Mouse (Mus musculus) testis, adult 2 months (tissue): ENCODE data around the gene Tmem45a.

ENCODE experiments used
- CTCF ChIP-seq: fragments of 200-500 bp; IDR thresholded peaks from 2 replicates; pipeline ENCODE4 v1.5.1; 2012; ENCODE audit warnings: low read depth, mild to moderate bottlenecking, inconsistent platforms, low read length, moderate library complexity; ENCODE audit not compliant: control insufficient read depth, insufficient read depth, insufficient replicate concordance
- POLR2A ChIP-seq: fragments of 200-500 bp; IDR thresholded peaks from 2 replicates; pipeline ENCODE4 v1.6.1; 2012; ENCODE audit warnings: low read depth, mild to moderate bottlenecking, inconsistent platforms, low read length, moderate library complexity; ENCODE audit not compliant: control insufficient read depth

GRCm38 (mm10) chr16:56785943-56786342 lies 100.0 kb downstream of the Tmem45a start:
- TF ChIP-seq POLR2A (no peak), CTCF (no peak)
